Mouse (Mus musculus) liver, embryonic 15.5 days (tissue): ENCODE data around the gene Fxyd1. TPM values are rescaled to one million over a fixed set of nuclear protein-coding genes. Genes with fewer than 3 reads are reported as not detected.

Experiments used
- ATAC-seq: fragments of 200-750 bp; cut with Nextera tagmentation; 2 replicates; pipeline ENCODE4 v1.8.0; 2017; ENCODE audit warnings: moderate number of reproducible peaks, mild to moderate bottlenecking, moderate library complexity; ENCODE audit not compliant: insufficient read depth
- H3K27ac ChIP-seq: fragments of 300-500 bp; sonication (generic); replicated peaks from 2 replicates; pipeline ENCODE4 v1.5.1; 2015; ENCODE audit warnings: mild to moderate bottlenecking, inconsistent platforms
- H3K27me3 ChIP-seq: fragments of 300-500 bp; sonication (generic); 2 replicates; pipeline ENCODE4 v1.6.1; 2015; ENCODE audit warnings: mild to moderate bottlenecking, inconsistent platforms
- H3K36me3 ChIP-seq: fragments of 300-500 bp; sonication (generic); replicated peaks from 2 replicates; pipeline ENCODE4 v1.6.1; 2015; ENCODE audit warnings: moderate library complexity, mild to moderate bottlenecking, inconsistent platforms
- H3K4me1 ChIP-seq: fragments of 300-500 bp; sonication (generic); replicated peaks from 2 replicates; pipeline ENCODE4 v1.6.1; 2015; ENCODE audit warnings: inconsistent platforms
- H3K4me2 ChIP-seq: fragments of 300-500 bp; sonication (generic); 2 replicates; pipeline ENCODE4 v1.6.1; 2015; ENCODE audit warnings: moderate library complexity, mild to moderate bottlenecking, inconsistent platforms
- H3K4me3 ChIP-seq: fragments of 300-500 bp; sonication (generic); replicated peaks from 2 replicates; pipeline ENCODE4 v1.5.1; 2015; ENCODE audit warnings: mild to moderate bottlenecking, inconsistent platforms
- H3K9ac ChIP-seq: fragments of 300-500 bp; sonication (generic); 2 replicates; pipeline ENCODE4 v1.6.1; 2015; ENCODE audit warnings: moderate library complexity, mild to moderate bottlenecking, inconsistent platforms
- H3K9me3 ChIP-seq: fragments of 300-500 bp; sonication (generic); replicated peaks from 2 replicates; pipeline ENCODE4 v1.6.1; 2016; ENCODE audit warnings: inconsistent platforms
- WGBS: fragments of 180-500 bp; shearing (Covaris S2); methylation state at CpG from one replicate; pipeline ENCODE4 v1.1.7; 2015; ENCODE audit warnings: mixed read lengths; ENCODE audit not compliant: insufficient replicate concordance; 5-methylcytosine and 5-hydroxymethylcytosine counted together
- polyA plus RNA-seq: library from polyadenylated mRNA; unstranded; fragments of >200 nt; fragmentation: Nextera tagmentation; extraction: Ambion mirVana; gene quantifications from 2 replicates; pipeline ENCODE4 v1.2.1, GENCODE M21; 2015

Gene Fxyd1
- polyA plus RNA-seq, 1 experiment from 2014 or later = 88.6 TPM

DNA sequence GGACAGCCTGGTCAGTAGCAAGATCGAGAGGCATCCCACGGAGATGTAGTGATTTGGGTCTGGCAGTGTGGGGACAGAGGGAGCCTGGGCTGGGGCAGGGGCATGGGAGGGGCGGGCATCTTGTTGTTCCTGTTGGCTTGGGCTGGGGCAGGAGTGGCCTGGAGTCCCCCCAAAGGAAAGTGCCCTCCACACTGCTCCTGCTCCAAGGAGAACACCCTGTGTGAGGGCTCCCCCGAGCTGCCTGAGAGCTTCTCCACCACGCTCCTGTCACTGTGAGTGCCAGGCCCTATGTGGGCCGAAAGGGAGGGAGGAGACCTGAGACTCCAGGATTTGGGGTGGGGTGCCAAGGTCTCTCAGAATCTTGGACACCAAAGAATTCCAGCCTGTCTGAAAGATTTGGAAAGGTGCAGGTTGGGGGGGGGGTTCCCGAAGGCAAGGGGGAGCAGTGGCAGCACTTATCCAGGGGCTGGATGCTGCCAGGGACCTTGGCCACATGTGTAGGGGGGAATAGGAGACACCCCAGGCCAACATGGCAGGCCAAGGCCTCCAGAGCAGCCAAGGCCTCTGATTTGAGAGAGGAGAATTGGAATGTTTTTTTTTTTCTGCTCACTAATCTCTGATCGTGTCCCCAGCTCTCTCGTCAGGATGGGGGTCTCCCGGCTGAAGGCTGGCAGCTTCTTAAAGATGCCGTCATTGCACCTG, 3.1 kb upstream of the Fxyd1 start:
- Histone ChIP-seq H3K4me2 (no peak overlapping the region), H3K27ac (no peak overlapping the region), H3K4me1 (peaks cover 10% of the 10 kb centered on the region; the same call in 1 of the 2 replicates), H3K4me3 (no peak overlapping the region), H3K27me3 (no peaks in the 10 kb centered on the region), H3K9me3 (no peaks in the 10 kb centered on the region), H3K36me3 (no peaks in the 10 kb centered on the region), H3K9ac (no peak overlapping the region)
- ATAC-seq = no peak
- WGBS = 60% methylated on average over 11 of the region's 11 CpGs

DNA sequence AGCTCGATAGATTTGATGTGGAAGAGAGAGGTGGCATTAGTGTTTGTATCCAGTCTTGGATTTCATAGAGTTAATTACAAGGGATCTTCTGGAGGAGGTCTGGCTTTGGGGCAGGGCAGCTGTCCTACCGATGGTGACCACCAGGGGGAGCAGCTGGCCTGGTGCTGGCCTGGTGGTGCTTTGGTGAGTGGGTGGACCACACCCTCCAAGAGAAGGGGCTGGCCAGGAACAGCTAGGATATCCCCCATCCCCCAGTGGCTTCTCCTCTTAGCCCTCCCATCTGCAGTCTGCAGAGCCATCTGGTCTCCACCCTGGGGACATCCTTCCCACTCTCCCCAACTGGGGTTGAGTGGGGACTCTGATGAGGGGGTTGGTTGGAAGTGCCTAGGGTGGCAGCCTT, 2.1 kb upstream of the Fxyd1 start, which contains the start of gene Lgi4:
Gene Lgi4 (plus strand): TSS at position 235 of the 400 bp plus-strand sequence.
- Histone ChIP-seq H3K27ac (0 out of 2 replicates have a peak within 1 kb of the TSS, but pooled peaks have one; percentile 19), H3K27me3 (peaks cover under 1% of the 10 kb centered on the region; the same call in 1 of the 2 replicates), H3K9ac (no peak within 1 kb of the TSS), H3K4me3 (no peak within 1 kb of the TSS), H3K9me3 (no peaks in the 10 kb centered on the region), H3K4me2 (no peak within 1 kb of the TSS), H3K36me3 (no peaks in the 10 kb centered on the region), H3K4me1 (peaks cover 15% of the 10 kb centered on the region)
- no peak for ATAC-seq
- 7% methylated on average over 2 of the region's 2 CpGs for WGBS

DNA sequence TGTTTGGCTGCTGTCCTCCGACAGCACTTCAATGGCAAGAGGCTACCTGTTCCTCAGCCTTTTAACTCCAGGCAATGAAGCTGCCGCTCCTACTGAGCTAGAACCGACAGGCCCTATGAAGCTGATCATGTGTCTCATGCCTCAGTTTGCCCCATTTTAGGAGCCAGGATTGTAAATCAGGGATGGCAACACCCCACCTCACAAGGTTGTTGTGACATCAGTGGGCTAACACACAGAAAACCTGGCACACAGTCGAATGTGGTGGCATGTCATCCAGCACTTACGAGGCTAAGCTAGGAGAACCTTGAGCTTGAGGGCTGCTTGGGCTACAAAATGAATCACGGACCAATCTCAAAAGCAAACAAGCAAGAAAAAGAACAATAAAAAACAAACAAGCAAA, 1.2 kb upstream of the Fxyd1 start:
- no peak for ATAC-seq
- 65% methylated on average over 6 of the region's 6 CpGs for WGBS
- no peak overlapping the region for H3K4me3 ChIP-seq
- 0 out of 2 replicates have a peak overlapping the region, but pooled peaks have one; percentile 19 for H3K27ac ChIP-seq
- H3K9me3 ChIP-seq = no peaks in the 10 kb centered on the region
- H3K27me3 ChIP-seq = peaks cover 9% of the 10 kb centered on the region
- no peak overlapping the region for H3K4me2 ChIP-seq
- peaks cover 18% of the 10 kb centered on the region for H3K4me1 ChIP-seq
- no peaks in the 10 kb centered on the region for H3K36me3 ChIP-seq
- no peak overlapping the region for H3K9ac ChIP-seq

DNA sequence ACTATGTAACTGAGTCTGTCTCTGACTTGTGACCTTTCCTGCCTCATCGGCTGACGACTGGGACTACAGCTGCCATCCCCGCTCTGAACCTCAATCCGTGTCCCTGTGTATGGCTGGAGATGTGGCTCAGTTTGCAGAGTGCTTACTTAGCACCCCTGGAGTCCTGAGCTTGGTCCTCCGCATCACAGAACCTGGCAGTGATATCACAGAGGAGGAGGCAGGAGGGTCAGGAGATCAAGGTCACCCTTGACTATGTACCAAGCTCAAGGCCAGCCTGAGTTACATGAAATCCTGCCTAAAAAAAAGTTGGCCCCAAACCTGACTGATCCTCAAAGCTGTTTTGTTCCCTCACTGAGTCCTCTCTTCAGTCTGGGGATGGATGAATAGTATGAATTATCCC, 731 bp upstream of the Fxyd1 start:
- Histone ChIP-seq H3K36me3 (no peaks in the 10 kb centered on the region), H3K27ac (0 out of 2 replicates have a peak overlapping the region, but pooled peaks have one; percentile 78), H3K9ac (no peak overlapping the region), H3K9me3 (no peaks in the 10 kb centered on the region), H3K4me2 (no peak overlapping the region), H3K4me1 (peaks cover 21% of the 10 kb centered on the region), H3K4me3 (no peak overlapping the region), H3K27me3 (peaks cover 14% of the 10 kb centered on the region)
- no peak for ATAC-seq
- 54% methylated on average over 5 of the region's 5 CpGs for WGBS

DNA sequence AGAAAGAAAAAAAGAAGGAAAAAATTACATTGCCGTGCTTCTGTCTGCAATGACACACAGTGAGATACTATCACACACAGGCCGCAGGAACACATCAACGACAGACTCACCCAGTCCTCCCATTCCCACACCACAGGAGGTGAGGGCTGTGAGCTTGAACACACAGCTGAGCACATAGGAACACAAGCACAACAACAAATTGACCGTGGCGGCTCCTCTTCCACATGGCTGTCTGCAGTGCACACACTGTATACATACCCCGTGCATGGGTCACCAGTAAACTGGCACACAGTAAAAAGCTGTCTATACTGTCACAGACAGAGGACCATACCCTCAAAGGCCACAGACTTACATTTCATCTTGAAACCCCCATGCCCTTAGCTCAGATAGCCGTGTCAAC, 551 bp downstream of the Fxyd1 start:
- Histone ChIP-seq H3K9me3 (no peaks in the 10 kb centered on the region), H3K27ac (peak overlapping the region; percentile 78), H3K4me3 (no peak overlapping the region), H3K27me3 (peaks cover 27% of the 10 kb centered on the region), H3K4me2 (no peak overlapping the region), H3K9ac (no peak overlapping the region), H3K36me3 (no peaks in the 10 kb centered on the region), H3K4me1 (peaks cover 34% of the 10 kb centered on the region)
- no peak for ATAC-seq
- 59% methylated on average over 7 of the region's 7 CpGs for WGBS

DNA sequence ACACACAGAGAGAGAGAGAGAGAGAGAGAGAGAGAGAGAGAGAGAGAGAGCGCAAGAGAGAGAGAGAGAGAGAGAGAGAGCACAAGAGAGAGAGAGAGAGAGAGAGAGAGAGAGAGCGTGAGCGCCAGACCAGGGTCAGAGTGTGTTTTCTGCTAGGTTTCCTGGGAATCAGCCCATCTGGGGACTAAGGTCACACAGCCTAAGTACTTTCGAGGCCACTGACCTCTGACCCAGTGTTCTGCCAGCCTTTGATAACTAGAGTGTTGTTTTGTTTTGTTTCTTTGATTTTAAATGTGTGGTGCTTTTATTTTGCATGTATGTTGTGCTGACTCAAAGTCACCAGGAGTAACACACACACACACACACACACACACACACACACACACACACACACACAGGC, 1.1 kb downstream of the Fxyd1 start:
- Histone ChIP-seq H3K9ac (no peak overlapping the region), H3K27ac (peak overlapping the region; percentile 78)
- WGBS = 67% methylated on average over 3 of the region's 4 CpGs

DNA sequence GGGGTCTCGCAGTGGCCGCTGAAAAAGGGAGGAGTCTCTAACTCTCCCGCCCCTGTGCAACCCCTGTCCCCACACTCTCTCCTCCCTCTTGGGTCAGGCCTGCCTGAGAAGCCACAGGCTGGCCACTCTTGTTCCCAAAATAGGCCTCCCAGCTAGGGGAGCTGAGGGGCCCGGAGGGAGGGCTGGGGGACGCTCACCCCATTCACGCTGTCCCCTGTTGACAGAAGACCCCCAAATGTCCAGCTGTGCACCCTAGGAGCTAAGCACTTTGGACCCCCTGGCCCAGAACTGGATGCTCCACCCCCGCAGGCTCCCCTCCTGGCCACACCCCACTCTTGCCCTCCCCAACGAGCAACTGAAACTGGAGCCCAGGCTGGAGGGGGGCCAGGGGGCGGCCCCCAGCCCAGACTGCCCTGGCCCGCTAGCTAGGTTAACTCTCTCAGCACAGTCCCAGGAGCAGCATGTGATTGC, 1.6 kb downstream of the Fxyd1 start:
- ATAC-seq = peak; percentile 79
- H3K9me3 ChIP-seq = no peaks in the 10 kb centered on the region
- peak overlapping the region; percentile 41 for H3K4me2 ChIP-seq
- peak overlapping the region; percentile 28 for H3K4me3 ChIP-seq
- 25% methylated on average over 10 of the region's 10 CpGs for WGBS
- no peaks in the 10 kb centered on the region for H3K36me3 ChIP-seq
- no peak overlapping the region for H3K9ac ChIP-seq
- peaks cover 37% of the 10 kb centered on the region for H3K4me1 ChIP-seq
- H3K27ac ChIP-seq = peak overlapping the region; percentile 78
- H3K27me3 ChIP-seq = peaks cover 37% of the 10 kb centered on the region

More for the DNA sequence above, 1.1 kb downstream of the Fxyd1 start:
- no peak overlapping the region for H3K4me3 ChIP-seq
- peak overlapping the region; percentile 41; the same call in 1 of the 2 replicates for H3K4me2 ChIP-seq
- ATAC-seq = peak; percentile 60
- H3K36me3 ChIP-seq = no peaks in the 10 kb centered on the region
- H3K9me3 ChIP-seq = no peaks in the 10 kb centered on the region
- peaks cover 37% of the 10 kb centered on the region for H3K4me1 ChIP-seq
- peaks cover 32% of the 10 kb centered on the region for H3K27me3 ChIP-seq

DNA sequence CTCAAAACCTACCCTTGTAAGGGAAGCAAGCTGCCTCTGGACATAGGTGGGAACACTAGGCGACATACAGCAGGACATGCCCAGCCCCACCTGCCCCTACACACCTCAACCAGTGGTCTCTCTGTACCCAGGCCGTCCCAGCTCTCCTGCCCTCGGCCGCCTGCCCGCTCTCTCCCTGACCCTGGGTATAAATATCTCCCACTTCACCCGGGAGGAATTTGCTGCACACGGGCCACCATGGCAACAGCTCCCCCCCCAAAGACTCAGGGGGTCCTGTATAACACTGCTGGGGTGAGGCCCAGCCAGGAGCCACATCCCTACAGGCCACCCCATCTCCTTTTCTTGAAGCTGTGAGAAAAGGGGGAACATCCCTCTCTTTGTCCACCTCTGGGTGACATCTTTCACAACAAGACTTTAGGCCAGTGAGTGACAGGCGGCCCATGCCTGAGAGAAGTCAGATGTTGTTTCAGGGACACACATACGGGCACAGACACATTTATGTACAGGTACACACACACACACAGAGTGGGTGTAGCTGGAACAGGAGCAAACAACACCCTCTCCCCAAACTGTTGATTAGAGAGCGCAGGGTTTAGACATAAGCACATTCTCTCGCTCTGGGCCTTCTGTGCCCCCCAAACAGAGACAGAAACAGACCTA, 2.2 kb downstream of the Fxyd1 start:
- Histone ChIP-seq H3K4me2 (peak overlapping the region; percentile 41), H3K9ac (no peak overlapping the region), H3K36me3 (no peaks in the 10 kb centered on the region), H3K4me1 (peaks cover 37% of the 10 kb centered on the region), H3K9me3 (no peaks in the 10 kb centered on the region), H3K4me3 (peak overlapping the region; percentile 28), H3K27ac (peak overlapping the region; percentile 78), H3K27me3 (peaks cover 43% of the 10 kb centered on the region)
- 54% methylated on average over 11 of the region's 11 CpGs for WGBS
- peak; percentile 16; the same call in 1 of the 2 replicates for ATAC-seq

DNA sequence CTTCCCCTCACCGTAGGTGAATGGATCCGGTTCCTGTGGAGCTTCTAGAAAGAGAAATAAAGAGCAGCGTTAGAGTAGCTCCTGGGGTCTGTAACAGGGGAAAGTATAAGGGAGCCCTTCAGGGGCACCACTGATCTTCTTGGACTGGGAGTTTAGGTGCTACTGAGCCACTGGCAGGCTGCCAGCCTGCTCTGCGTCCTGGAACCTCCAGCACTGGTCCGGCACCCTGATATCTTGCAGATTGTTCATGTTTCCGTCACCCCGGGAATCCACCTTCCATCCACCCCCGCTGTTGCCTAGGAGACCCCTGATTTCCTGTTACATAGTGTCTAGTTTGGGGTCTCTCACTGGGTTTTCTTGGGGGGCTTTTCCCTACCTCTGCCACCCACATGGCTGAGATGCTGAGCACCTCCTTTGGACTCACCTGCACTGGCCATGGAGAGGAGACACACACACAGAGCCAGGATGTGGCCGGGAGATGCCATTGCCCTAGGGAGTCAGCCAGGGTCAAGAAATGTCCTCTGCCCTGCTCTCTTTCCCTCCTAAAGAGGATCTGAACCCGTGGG, 3.0 kb downstream of the Fxyd1 start:
- Histone ChIP-seq H3K9ac (no peak overlapping the region), H3K4me3 (no peak overlapping the region), H3K27ac (no peak overlapping the region; the same call in 1 of the 2 replicates), H3K4me1 (peaks cover 35% of the 10 kb centered on the region), H3K36me3 (no peaks in the 10 kb centered on the region), H3K27me3 (peaks cover 50% of the 10 kb centered on the region), H3K9me3 (no peaks in the 10 kb centered on the region), H3K4me2 (peak overlapping the region; percentile 41)
- 45% methylated on average over 10 of the region's 10 CpGs for WGBS
- no peak for ATAC-seq

DNA sequence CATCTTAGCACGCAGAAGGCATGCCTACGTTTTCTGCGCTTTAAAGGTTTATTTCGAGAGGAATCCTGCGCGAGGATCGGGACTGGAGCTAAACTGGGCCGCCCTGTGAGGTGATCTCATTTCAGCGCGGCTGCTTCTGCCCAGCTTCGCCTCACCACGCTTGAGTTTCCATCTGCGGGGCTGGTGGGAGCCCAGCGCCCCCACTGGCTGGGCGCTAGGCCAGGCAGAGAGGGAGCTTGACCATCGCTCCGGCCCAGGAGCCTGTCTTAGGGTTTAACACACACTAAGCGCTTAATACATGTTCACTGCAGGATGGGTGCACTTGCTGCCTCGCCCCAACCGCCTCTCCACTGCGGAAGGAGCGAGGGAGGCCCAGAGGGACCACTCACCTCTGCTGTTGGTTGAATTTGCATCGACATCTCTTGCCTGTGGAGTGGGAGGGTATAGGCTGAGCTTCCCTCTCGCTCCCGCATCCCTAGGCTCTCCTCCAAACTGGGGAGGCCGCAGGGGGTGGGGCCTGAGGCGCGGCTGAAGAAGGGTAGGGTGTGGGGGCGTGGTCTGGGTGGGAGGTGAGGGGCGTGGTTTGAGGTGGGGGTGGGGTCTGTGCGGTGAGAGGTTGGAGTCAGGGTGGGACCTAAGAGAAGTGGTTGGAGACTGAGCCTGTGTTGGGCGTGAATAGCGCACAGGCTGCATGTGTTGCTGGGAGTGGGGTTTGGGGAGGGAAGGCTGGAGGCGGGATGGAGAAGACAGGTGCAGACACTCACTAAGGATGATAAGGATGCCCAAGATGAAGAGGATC, 4.2 kb downstream of the Fxyd1 start:
- H3K4me3 ChIP-seq = no peak overlapping the region
- 2% methylated on average over 34 of the region's 34 CpGs for WGBS
- H3K4me1 ChIP-seq = peaks cover 33% of the 10 kb centered on the region

More for the DNA sequence above, 4.2 kb downstream of the Fxyd1 start:
- Histone ChIP-seq H3K27me3 (peaks cover 50% of the 10 kb centered on the region), H3K4me2 (peak overlapping the region; percentile 23), H3K36me3 (no peaks in the 10 kb centered on the region), H3K27ac (no peak overlapping the region), H3K9ac (no peak overlapping the region), H3K9me3 (no peaks in the 10 kb centered on the region)
- ATAC-seq = no peak
